Mouse (Mus musculus) myocyte (in vitro differentiated cells): ENCODE measurements around the gene Abcc2.

Experiments
- MAX ChIP-seq: IDR thresholded peaks from one replicate; pipeline ENCODE4 v1.6.1; 2011; ENCODE audit warnings: low read depth, mild to moderate bottlenecking, control low read depth
- POLR2A ChIP-seq: IDR thresholded peaks from one replicate; pipeline ENCODE4 v1.6.1; 2011; ENCODE audit warnings: low read depth, mild to moderate bottlenecking, control low read depth, moderate library complexity; ENCODE audit not compliant: insufficient read length
- TCF12 ChIP-seq: IDR thresholded peaks from one replicate; pipeline ENCODE4 v1.6.1; 2011; ENCODE audit warnings: mild to moderate bottlenecking, control low read depth; ENCODE audit not compliant: poor library complexity, insufficient read depth, severe bottlenecking

- no peak for TF ChIP-seq TCF12
- TF ChIP-seq MAX: no peak
- TF ChIP-seq POLR2A: no peak
Measured at GRCm38 (mm10) chr19:43845331-43845908, 63.4 kb downstream of the Abcc2 start.
